Mouse (Mus musculus) kidney, postnatal 0 days (tissue): ENCODE data around the gene Sec24c. TPM values are rescaled to one million over a fixed set of nuclear protein-coding genes. Genes with fewer than 3 reads are reported as not detected.

Source experiments
- ATAC-seq: fragments of 200-750 bp; cut with Nextera tagmentation; replicated peaks from 2 replicates; pipeline ENCODE4 v1.8.0; 2017; ENCODE audit warnings: low read depth, moderate number of reproducible peaks, moderate TSS enrichment, moderate library complexity; ENCODE audit not compliant: low FRiP score
- DNase-seq: peaks from one replicate; pipeline ENCODE4 v3.0.0-alpha.2; 2016; ENCODE audit warnings: low spot score
- H3K27ac ChIP-seq: fragments of 300-500 bp; sonication (generic); 2 replicates; pipeline ENCODE4 v1.5.1; 2014; ENCODE audit warnings: mild to moderate bottlenecking
- H3K27me3 ChIP-seq: fragments of 300-500 bp; sonication (generic); 2 replicates; pipeline ENCODE4 v1.6.1; 2014; ENCODE audit warnings: low read length, mixed read lengths; ENCODE audit not compliant: insufficient read depth
- H3K36me3 ChIP-seq: fragments of 300-500 bp; sonication (generic); 2 replicates; pipeline ENCODE4 v1.6.1; 2014; ENCODE audit warnings: low read length, mixed read lengths; ENCODE audit not compliant: insufficient read depth
- H3K4me1 ChIP-seq: fragments of 300-500 bp; sonication (generic); replicated peaks from 2 replicates; pipeline ENCODE4 v1.6.1; 2014; ENCODE audit warnings: antibody characterized with exemption, low read length, mixed read lengths; ENCODE audit not compliant: insufficient read depth
- H3K4me2 ChIP-seq: fragments of 300-500 bp; sonication (generic); 2 replicates; pipeline ENCODE4 v1.6.1; 2014; ENCODE audit warnings: mild to moderate bottlenecking, low read length, moderate library complexity, mixed read lengths
- H3K4me3 ChIP-seq: fragments of 300-500 bp; sonication (generic); replicated peaks from 2 replicates; pipeline ENCODE4 v1.5.1; 2014; ENCODE audit warnings: low read depth, low read length
- H3K9ac ChIP-seq: fragments of 300-500 bp; sonication (generic); 2 replicates; pipeline ENCODE4 v1.6.1; 2014; ENCODE audit warnings: low read depth, low read length
- H3K9me3 ChIP-seq: fragments of 300-500 bp; sonication (generic); replicated peaks from 2 replicates; pipeline ENCODE4 v1.6.1; 2016; ENCODE audit warnings: low read length, inconsistent platforms, mixed read lengths
- CTCF ChIP-seq: IDR thresholded peaks from 2 replicates; pipeline ENCODE4 v1.5.1; 2016; ENCODE audit warnings: antibody characterized with exemption, low read depth, mild to moderate bottlenecking, moderate library complexity
- WGBS: fragments of 180-500 bp; shearing (Covaris S2); extraction: QIAGEN DNeasy Blood & Tissue Kit; methylation state at CpG from one replicate; pipeline ENCODE4 v1.1.7; 2014; 5-methylcytosine and 5-hydroxymethylcytosine counted together
- polyA plus RNA-seq: library from polyadenylated mRNA; unstranded; fragments of >200 nt; fragmentation: Nextera tagmentation; extraction: Ambion mirVana; gene quantifications from 2 replicates; pipeline ENCODE4 v1.2.1, GENCODE M21; 2015

The Sec24c gene
- polyA plus RNA-seq, 1 experiment from 2014 or later = 57.3 TPM

GRCm38 (mm10) chr14:20658326-20658725, 15.8 kb upstream of the Sec24c start:
- peak; percentile 84 for TF ChIP-seq CTCF
- no peaks in the 10 kb centered on the region for H3K27me3 ChIP-seq
- ATAC-seq (no peak), DNase-seq (peak; percentile 89)
- no peak overlapping the region for H3K4me2 ChIP-seq
- H3K27ac ChIP-seq = no peak overlapping the region
- no peaks in the 10 kb centered on the region for H3K36me3 ChIP-seq
- peaks cover 3% of the 10 kb centered on the region; the same call in 1 of the 2 replicates for H3K4me1 ChIP-seq
- no peak overlapping the region for H3K9ac ChIP-seq
- no peak overlapping the region for H3K4me3 ChIP-seq
- no peaks in the 10 kb centered on the region for H3K9me3 ChIP-seq

GRCm38 (mm10) chr14:20658902-20659301, 15.2 kb upstream of the Sec24c start:
- WGBS = 81% methylated on average over 6 of the region's 6 CpGs
- no peak for ATAC-seq

GRCm38 (mm10) chr14:20659687-20660086, 14.4 kb upstream of the Sec24c start:
- no peak for DNase-seq
- no peaks in the 10 kb centered on the region for H3K36me3 ChIP-seq
- no peak for ATAC-seq
- 96% methylated on average over 7 of the region's 7 CpGs for WGBS
- peaks cover 5% of the 10 kb centered on the region; the same call in 1 of the 2 replicates for H3K4me1 ChIP-seq
- no peak overlapping the region for H3K4me3 ChIP-seq
- no peak for TF ChIP-seq CTCF
- no peaks in the 10 kb centered on the region for H3K27me3 ChIP-seq
- no peak overlapping the region for H3K9ac ChIP-seq
- no peak overlapping the region for H3K4me2 ChIP-seq
- no peaks in the 10 kb centered on the region for H3K9me3 ChIP-seq
- no peak overlapping the region for H3K27ac ChIP-seq

More at GRCm38 (mm10) chr14:20658902-20659301, 15.2 kb upstream of the Sec24c start:
- Histone ChIP-seq H3K36me3 (no peaks in the 10 kb centered on the region), H3K27ac (no peak overlapping the region), H3K9ac (no peak overlapping the region), H3K4me2 (no peak overlapping the region), H3K4me1 (peaks cover 5% of the 10 kb centered on the region; the same call in 1 of the 2 replicates), H3K27me3 (no peaks in the 10 kb centered on the region), H3K4me3 (no peak overlapping the region), H3K9me3 (no peaks in the 10 kb centered on the region)
- no peak for TF ChIP-seq CTCF
- no peak for DNase-seq

- Histone ChIP-seq H3K4me3 (peak overlapping the region; percentile 64), H3K4me2 (peak overlapping the region; percentile 91), H3K27me3 (no peaks in the 10 kb centered on the region), H3K27ac (peak overlapping the region; percentile 90), H3K4me1 (peaks cover 5% of the 10 kb centered on the region; the same call in 1 of the 2 replicates), H3K36me3 (no peaks in the 10 kb centered on the region), H3K9me3 (no peaks in the 10 kb centered on the region), H3K9ac (peak overlapping the region; percentile 66)
- 1% methylated on average over 52 of the region's 52 CpGs for WGBS
- DNase-seq (peak; percentile 99), ATAC-seq (peak; percentile 86)
- TF ChIP-seq CTCF = peak; percentile 94
Measured at GRCm38 (mm10) chr14:20660827-20661660, 13.1 kb upstream of the Sec24c start.

GRCm38 (mm10) chr14:20661661-20662331, 12.3 kb upstream of the Sec24c start:
- peak overlapping the region; percentile 66 for H3K9ac ChIP-seq
- H3K27me3 ChIP-seq = no peaks in the 10 kb centered on the region
- no peaks in the 10 kb centered on the region for H3K9me3 ChIP-seq
- peak overlapping the region; percentile 91 for H3K4me2 ChIP-seq
- no peaks in the 10 kb centered on the region for H3K36me3 ChIP-seq
- peak; percentile 38 for ATAC-seq
- peak overlapping the region; percentile 90 for H3K27ac ChIP-seq
- peak; percentile 47 for DNase-seq
- H3K4me3 ChIP-seq = peak overlapping the region; percentile 64
- peaks cover 5% of the 10 kb centered on the region; the same call in 1 of the 2 replicates for H3K4me1 ChIP-seq
- WGBS = 12% methylated on average over 19 of the region's 19 CpGs
- TF ChIP-seq CTCF = no peak

- ATAC-seq (no peak), DNase-seq (no peak)
- H3K4me2 ChIP-seq = no peak overlapping the region
- no peaks in the 10 kb centered on the region for H3K9me3 ChIP-seq
- no peaks in the 10 kb centered on the region for H3K27me3 ChIP-seq
- WGBS = 94% methylated on average over 3 of the region's 3 CpGs
- H3K9ac ChIP-seq = no peak overlapping the region
- H3K4me3 ChIP-seq = no peak overlapping the region
- no peak overlapping the region for H3K27ac ChIP-seq
- TF ChIP-seq CTCF = no peak
- no peaks in the 10 kb centered on the region for H3K36me3 ChIP-seq
- H3K4me1 ChIP-seq = peaks cover 5% of the 10 kb centered on the region; the same call in 1 of the 2 replicates
Measured at GRCm38 (mm10) chr14:20662740-20663139, 11.4 kb upstream of the Sec24c start.
